Mouse (Mus musculus) heart, embryonic 14.5 days (tissue): Measurements from ENCODE around the gene Dclre1a. TPM values are rescaled to one million over a fixed set of nuclear protein-coding genes. Genes with fewer than 3 reads are reported as not detected.
A peak's percentile ranks its signal among the peaks of the same experiment; 100 is the strongest.
"Not testable (repeated sequence)": the region's sequence is repeated elsewhere in the genome, so short reads cannot be mapped to it uniquely, and the experiment has no call there.

ENCODE experiments used
- ATAC-seq: fragments of 200-750 bp; cut with Nextera tagmentation; 2 replicates; pipeline ENCODE4 v1.8.0; 2017; ENCODE audit warnings: low read depth, moderate TSS enrichment; ENCODE audit not compliant: insufficient number of reproducible peaks, insufficient read depth, low FRiP score
- H3K27ac ChIP-seq, 2 experiments: fragments of 200-500 bp in 1 of 2; fragments of 300-500 bp in 1 of 2; sonication (generic) in 1 of 2; replicated peaks in 1 of 2; 2 replicates each; pipeline ENCODE4 v1.5.1; 2012 to 2014; ENCODE audit warnings: low read depth in 2 of 2, low read length in 2 of 2, control low read depth in 1 of 2, mild to moderate bottlenecking in 1 of 2, mixed read lengths in 1 of 2; ENCODE audit not compliant: control insufficient read depth in 1 of 2, insufficient read depth in 1 of 2
- H3K27me3 ChIP-seq: fragments of 300-500 bp; sonication (generic); 2 replicates; pipeline ENCODE4 v1.6.1; 2014; ENCODE audit warnings: mild to moderate bottlenecking, low read length, control low read depth; ENCODE audit not compliant: control insufficient read depth, insufficient read depth
- H3K36me3 ChIP-seq: fragments of 300-500 bp; sonication (generic); 2 replicates; pipeline ENCODE4 v1.6.1; 2014; ENCODE audit warnings: mild to moderate bottlenecking, control low read depth, low read length, mixed read lengths; ENCODE audit not compliant: control insufficient read depth, insufficient read depth
- H3K4me1 ChIP-seq, 2 experiments: fragments of 200-500 bp in 1 of 2; fragments of 300-500 bp in 1 of 2; sonication (generic) in 1 of 2; 2 replicates each; pipeline ENCODE4 v1.6.1; 2012 to 2014; ENCODE audit warnings: low read length in 2 of 2, control low read depth in 1 of 2, mixed read lengths in 1 of 2; ENCODE audit not compliant: control insufficient read depth in 2 of 2, insufficient read depth in 2 of 2
- H3K4me2 ChIP-seq: fragments of 300-500 bp; sonication (generic); 2 replicates; pipeline ENCODE4 v1.6.1; 2014; ENCODE audit warnings: mild to moderate bottlenecking, low read length
- H3K4me3 ChIP-seq, 2 experiments: fragments of 200-500 bp in 1 of 2; fragments of 300-500 bp in 1 of 2; sonication (generic) in 1 of 2; 2 replicates each; pipeline ENCODE4 v1.5.1; 2012 to 2014; ENCODE audit warnings: low read length in 2 of 2, mild to moderate bottlenecking in 2 of 2, control low read depth in 1 of 2, low read depth in 1 of 2, moderate library complexity in 1 of 2; ENCODE audit not compliant: control insufficient read depth in 1 of 2, insufficient read depth in 1 of 2
- H3K9ac ChIP-seq: fragments of 300-500 bp; sonication (generic); 2 replicates; pipeline ENCODE4 v1.6.1; 2014; ENCODE audit warnings: mild to moderate bottlenecking, low read length
- H3K9me3 ChIP-seq: fragments of 300-500 bp; sonication (generic); 2 replicates; pipeline ENCODE4 v1.6.1; 2016; ENCODE audit warnings: low read length, control low read depth; ENCODE audit not compliant: control insufficient read depth
- WGBS: fragments of 180-500 bp; shearing (Covaris S2); extraction: QIAGEN DNeasy Blood & Tissue Kit; methylation state at CpG from one replicate; pipeline ENCODE4 v1.1.7; 2014; 5-methylcytosine and 5-hydroxymethylcytosine counted together
- polyA plus RNA-seq: library from polyadenylated mRNA; unstranded; fragments of >200 nt; fragmentation: Nextera tagmentation; extraction: Ambion mirVana; gene quantifications from 2 replicates; pipeline ENCODE4 v1.2.1, GENCODE M21; 2014

The Dclre1a gene
- polyA plus RNA-seq, 1 experiment from 2014 or later, result 12.4 TPM

- no peak overlapping the region for H3K27ac ChIP-seq
- no peaks in the 10 kb centered on the region for H3K27me3 ChIP-seq
- H3K4me2 ChIP-seq, result no peak overlapping the region
- WGBS, result 87% methylated on average over 3 of the region's 3 CpGs
- ATAC-seq, result no peak
- H3K9me3 ChIP-seq, result no peaks in the 10 kb centered on the region
- H3K36me3 ChIP-seq, result peaks cover 39% of the 10 kb centered on the region
- H3K4me3 ChIP-seq, result no peak overlapping the region
- H3K9ac ChIP-seq, result no peak overlapping the region
- peaks cover 11 to 15% of the 10 kb centered on the region in 2 experiments for H3K4me1 ChIP-seq
These were observed 13.7 kb downstream of the Dclre1a start for GRCm38 (mm10) chr19:56534337-56534736.

- Histone ChIP-seq H3K4me2 (0 out of 2 replicates have a peak overlapping the region, but pooled peaks have one; percentile 1), H3K4me1 (peaks cover 11 to 15% of the 10 kb centered on the region in 2 experiments), H3K4me3 (no peak overlapping the region), H3K27ac (peak overlapping the region; percentile 73 to 74), H3K9me3 (no peaks in the 10 kb centered on the region), H3K36me3 (peaks cover 39% of the 10 kb centered on the region), H3K9ac (no peak overlapping the region), H3K27me3 (no peaks in the 10 kb centered on the region)
- no peak for ATAC-seq
- 68% methylated on average over 14 of the region's 14 CpGs for WGBS
These were observed 14.5 kb downstream of the Dclre1a start for GRCm38 (mm10) chr19:56533291-56534071.

- Histone ChIP-seq H3K9ac (no peak overlapping the region), H3K4me1 (peaks cover 9 to 15% of the 10 kb centered on the region in 2 experiments), H3K27ac (no peak overlapping the region), H3K9me3 (no peaks in the 10 kb centered on the region), H3K36me3 (peaks cover 24% of the 10 kb centered on the region), H3K4me3 (no peak overlapping the region), H3K4me2 (no peak overlapping the region), H3K27me3 (no peaks in the 10 kb centered on the region)
- ATAC-seq, result no peak
- WGBS, result 83% methylated on average over 12 of the region's 12 CpGs
These were observed 16.8 kb downstream of the Dclre1a start for GRCm38 (mm10) chr19:56531251-56531650.

- not testable (repeated sequence) for H3K4me3 ChIP-seq, H3K9me3 ChIP-seq, H3K4me2 ChIP-seq, H3K27ac ChIP-seq, H3K27me3 ChIP-seq, ATAC-seq, H3K9ac ChIP-seq
- H3K36me3 ChIP-seq, result peaks cover 17% of the 10 kb centered on the region
- no CpG with 5 or more reads among the region's 11 CpGs for WGBS
- H3K4me1 ChIP-seq, result peaks cover 9 to 15% of the 10 kb centered on the region in 2 experiments
These were observed 17.5 kb downstream of the Dclre1a start for GRCm38 (mm10) chr19:56530529-56530928.

GRCm38 (mm10) chr19:56519408-56519807, 28.6 kb downstream of the Dclre1a start:
- H3K27ac ChIP-seq, ATAC-seq, H3K4me1 ChIP-seq, H3K36me3 ChIP-seq, H3K27me3 ChIP-seq, H3K4me3 ChIP-seq, H3K9ac ChIP-seq, H3K4me2 ChIP-seq, H3K9me3 ChIP-seq: not testable (repeated sequence)
- no CpG with 5 or more reads among the region's 7 CpGs for WGBS

- not testable (repeated sequence) for H3K4me3 ChIP-seq, ATAC-seq, H3K4me2 ChIP-seq, H3K9me3 ChIP-seq, H3K27ac ChIP-seq, H3K9ac ChIP-seq, H3K27me3 ChIP-seq, H3K36me3 ChIP-seq, H3K4me1 ChIP-seq
- no CpG with 5 or more reads among the region's 2 CpGs for whole genome bisulfite sequencing
These were observed 34.5 kb downstream of the Dclre1a start for GRCm38 (mm10) chr19:56513527-56513926.

GRCm38 (mm10) chr19:56511207-56511606, 36.8 kb downstream of the Dclre1a start:
- H3K4me3 ChIP-seq, H3K9me3 ChIP-seq, H3K4me1 ChIP-seq, H3K27me3 ChIP-seq, H3K4me2 ChIP-seq, H3K27ac ChIP-seq, H3K9ac ChIP-seq, ATAC-seq, H3K36me3 ChIP-seq: not testable (repeated sequence)
- no CpG with 5 or more reads among the region's 4 CpGs for WGBS

GRCm38 (mm10) chr19:56503525-56503924, 44.5 kb downstream of the Dclre1a start:
- H3K4me3 ChIP-seq, H3K36me3 ChIP-seq, H3K4me2 ChIP-seq, H3K27ac ChIP-seq, H3K9me3 ChIP-seq, ATAC-seq, H3K4me1 ChIP-seq, H3K27me3 ChIP-seq, H3K9ac ChIP-seq: not testable (repeated sequence)
- no CpG with 5 or more reads among the region's 5 CpGs for WGBS
